Mouse (Mus musculus) MEL (cell line): Measurements from ENCODE around the gene Kif3a. TPM values are rescaled to one million over a fixed set of nuclear protein-coding genes. Genes with fewer than 3 reads are reported as not detected.

ENCODE experiments used
- polyA plus RNA-seq, 2 experiments: library from polyadenylated mRNA; stranded (reverse) in 1 of 2; unstranded in 1 of 2; fragments of >175 nt in 1 of 2; fragments of >200 nt in 1 of 2; gene quantifications; 2 replicates each; pipeline versions ENCODE4 v1.2.1 to v1.2.4; 2012; ENCODE audit warnings: low replicate concordance in 2 of 2, low read depth in 1 of 2; ENCODE audit not compliant: insufficient read length in 2 of 2, insufficient read depth in 1 of 2, missing spikeins in 1 of 2
- total RNA-seq: library from RNA; depleted of rRNA; stranded (reverse); fragments of 300-350 nt; gene quantifications from 2 replicates; pipeline ENCODE4 v1.2.3, GENCODE M21; 2012; rRNA removed

The Kif3a gene
- total and polyA plus RNA-seq, 3 experiments: 13.6 to 88.3 (median 17.1) TPM

Other genes with a start within 250 kb of the Kif3a start
- gene Zcchc10, start 242.7 kb upstream of the Kif3a start, total RNA-seq: 9.9 and 11.6 TPM in 2 replicates
- gene Zcchc10, start 242.7 kb upstream of the Kif3a start, polyA plus RNA-seq: 100 to 1,000 TPM in 1 of 2 experiments, 10 to 100 TPM in 1; 36.2 to 169 TPM
- 29.0 and 37.7 TPM in 2 replicates for gene Aff4, start 216.5 kb upstream of the Kif3a start, total RNA-seq
- gene Aff4, start 216.5 kb upstream of the Kif3a start, polyA plus RNA-seq: 100 to 1,000 TPM in 1 of 2 experiments, 10 to 100 TPM in 1; 47.7 to 268 TPM
- not detected in 2 replicates for gene Leap2, start 144.2 kb upstream of the Kif3a start, total RNA-seq
- gene Leap2, start 144.2 kb upstream of the Kif3a start, polyA plus RNA-seq: under 1 TPM in 1 of 2 experiments, not detected in 1; 0.24 TPM
- gene Uqcrq, start 136.5 kb upstream of the Kif3a start, total RNA-seq: 72.4 and 85.3 TPM in 2 replicates
- 1,000 to 10,000 TPM in 1 of 2 experiments, not detected in 1; 1,130 TPM for gene Uqcrq, start 136.5 kb upstream of the Kif3a start, polyA plus RNA-seq
- gene Gdf9, start 136.4 kb upstream of the Kif3a start, total RNA-seq: 0.42 and 0.49 TPM in 2 replicates
- gene Gdf9, start 136.4 kb upstream of the Kif3a start, polyA plus RNA-seq: under 1 TPM in 1 of 2 experiments, not detected in 1; 0.43 TPM
- not detected in 2 replicates for gene Gm10447, start 110.3 kb upstream of the Kif3a start, total RNA-seq
- gene Gm10447, start 110.3 kb upstream of the Kif3a start, polyA plus RNA-seq: not detected
- gene Shroom1, start 110.2 kb upstream of the Kif3a start, total RNA-seq: not detected in 2 replicates
- under 1 TPM in 1 of 2 experiments, not detected in 1; 0.19 TPM for gene Shroom1, start 110.2 kb upstream of the Kif3a start, polyA plus RNA-seq
- gene Gm9837, start 96.9 kb upstream of the Kif3a start, total RNA-seq: not detected in 2 replicates
- gene Gm9837, start 96.9 kb upstream of the Kif3a start, polyA plus RNA-seq: not detected
- gene Gm9945, start 87.2 kb upstream of the Kif3a start, total RNA-seq: not detected in 2 replicates
- not detected for gene Gm9945, start 87.2 kb upstream of the Kif3a start, polyA plus RNA-seq
- gene Sowaha, start 87.1 kb upstream of the Kif3a start, total RNA-seq: not detected in 2 replicates
- not detected for gene Sowaha, start 87.1 kb upstream of the Kif3a start, polyA plus RNA-seq
- 199 and 278 TPM in 2 replicates for gene Sept8, start 48.1 kb upstream of the Kif3a start, total RNA-seq
- 100 to 1,000 TPM; 196 to 294 TPM for gene Sept8, start 48.1 kb upstream of the Kif3a start, polyA plus RNA-seq
- 9.4 and 10.4 TPM in 2 replicates for gene Il4, start 51.3 kb downstream of the Kif3a start, total RNA-seq
- 1 to 10 TPM in 1 of 2 experiments, not detected in 1; 4.3 TPM for gene Il4, start 51.3 kb downstream of the Kif3a start, polyA plus RNA-seq
- gene Il13, start 67.3 kb downstream of the Kif3a start, total RNA-seq: not detected in 2 replicates
- gene Il13, start 67.3 kb downstream of the Kif3a start, polyA plus RNA-seq: not detected
- 41.2 and 44.6 TPM in 2 replicates for gene Rad50, start 139.9 kb downstream of the Kif3a start, total RNA-seq
- 100 to 1,000 TPM in 1 of 2 experiments, 10 to 100 TPM in 1; 32.6 to 447 TPM for gene Rad50, start 139.9 kb downstream of the Kif3a start, polyA plus RNA-seq
- not detected in 2 replicates for gene Il5, start 153.4 kb downstream of the Kif3a start, total RNA-seq
- gene Il5, start 153.4 kb downstream of the Kif3a start, polyA plus RNA-seq: not detected
- gene Irf1, start 202.6 kb downstream of the Kif3a start, total RNA-seq: 0.46 and 0.73 TPM in 2 replicates
- 1 to 10 TPM in 1 of 2 experiments, not detected in 1; 1.9 TPM for gene Irf1, start 202.6 kb downstream of the Kif3a start, polyA plus RNA-seq
- not detected in 2 replicates for gene Gm17334, start 205.8 kb downstream of the Kif3a start, total RNA-seq
- not detected for gene Gm17334, start 205.8 kb downstream of the Kif3a start, polyA plus RNA-seq